Mouse (Mus musculus): ENCODE measurements around the gene Dio1.

Dio1 gene

GRCm38 (mm10) chr4:107306966-107307365 is at the start of gene Dio1:
Dio1 (minus strand) TSS chr4:107307169.
- no peak for DNase-seq (ENCODE audit: low spot score)

GRCm38 (mm10) chr4:107354543-107354942 is 47.6 kb upstream of the Dio1 start:
- DNase-seq (ENCODE audit: low spot score) = no peak

- DNase-seq (ENCODE audit: low spot score) = no peak
Measured at GRCm38 (mm10) chr4:107354126-107354525, 47.2 kb upstream of the Dio1 start.

- no peak for DNase-seq (ENCODE audit: low spot score)
Measured at GRCm38 (mm10) chr4:107353612-107354011, 46.6 kb upstream of the Dio1 start.

GRCm38 (mm10) chr4:107351368-107351767 is 44.4 kb upstream of the Dio1 start:
- no peak for DNase-seq (ENCODE audit: low spot score)

- DNase-seq (ENCODE audit: low spot score) = no peak
Measured at GRCm38 (mm10) chr4:107349311-107350008, 42.5 kb upstream of the Dio1 start.

GRCm38 (mm10) chr4:107348529-107349310 is 41.8 kb upstream of the Dio1 start:
- no peak for DNase-seq (ENCODE audit: low spot score)

- no peak for DNase-seq (ENCODE audit: low spot score)
Measured at GRCm38 (mm10) chr4:107347221-107347620, 40.3 kb upstream of the Dio1 start.

- DNase-seq (ENCODE audit: low spot score) = no peak
Measured at GRCm38 (mm10) chr4:107344612-107345011, 37.6 kb upstream of the Dio1 start.

- DNase-seq (ENCODE audit: low spot score) = no peak
Measured at GRCm38 (mm10) chr4:107341354-107341753, 34.4 kb upstream of the Dio1 start.

- DNase-seq (ENCODE audit: low spot score) = no peak
Measured at GRCm38 (mm10) chr4:107337455-107337854, 30.5 kb upstream of the Dio1 start.

- no peak for DNase-seq (ENCODE audit: low spot score)
Measured at GRCm38 (mm10) chr4:107336356-107336755, 29.4 kb upstream of the Dio1 start.

GRCm38 (mm10) chr4:107333514-107333913 is 26.5 kb upstream of the Dio1 start:
- DNase-seq (ENCODE audit: low spot score) = no peak

GRCm38 (mm10) chr4:107328530-107328929 is 21.6 kb upstream of the Dio1 start:
- DNase-seq (ENCODE audit: low spot score) = no peak

- DNase-seq (ENCODE audit: low spot score) = no peak
Measured at GRCm38 (mm10) chr4:107323113-107323512, 16.1 kb upstream of the Dio1 start.

- no peak for DNase-seq (ENCODE audit: low spot score)
Measured at GRCm38 (mm10) chr4:107321041-107321440, 14.1 kb upstream of the Dio1 start.

- peak; percentile 16 for DNase-seq (ENCODE audit: low spot score)
Measured at GRCm38 (mm10) chr4:107318646-107319045, 11.7 kb upstream of the Dio1 start.

GRCm38 (mm10) chr4:107314479-107314805 is 7.5 kb upstream of the Dio1 start:
- no peak for DNase-seq (ENCODE audit: low spot score)

- peak; percentile 86 for DNase-seq (ENCODE audit: low spot score)
Measured at GRCm38 (mm10) chr4:107313690-107314478, 6.9 kb upstream of the Dio1 start, which contains the start of gene Yipf1. Yipf1 (plus strand) TSS chr4:107314363.

- no peak for DNase-seq (ENCODE audit: low spot score)
Measured at GRCm38 (mm10) chr4:107303531-107303930, 3.4 kb downstream of the Dio1 start.

- DNase-seq (ENCODE audit: low spot score) = no peak
Measured at GRCm38 (mm10) chr4:107302832-107303231, 4.1 kb downstream of the Dio1 start.

- DNase-seq (ENCODE audit: low spot score) = no peak
Measured at GRCm38 (mm10) chr4:107302221-107302620, 4.7 kb downstream of the Dio1 start.
